Mouse (Mus musculus) kidney, adult 10 weeks (tissue): ENCODE data around the gene Ankrd37. TPM values are rescaled to one million over a fixed set of nuclear protein-coding genes. Genes with fewer than 3 reads are reported as not detected.

Experiments used
- polyA plus RNA-seq: library from polyadenylated mRNA; stranded (reverse); fragments of 350-450 nt; fragmentation: Illumina TruSeq; extraction: RNeasy Lipid Tissue Mini Kit (QIAGEN cat#74804); gene quantifications from one replicate; pipeline ENCODE4 v1.2.3, GENCODE M21; 2014; ENCODE audit warnings: low read depth, low replicate concordance

Ankrd37 gene
- 1.7 TPM for polyA plus RNA-seq

GRCm38 (mm10) chr8:46005596-46005995 lies at the start of gene Ankrd37:
Gene Ankrd37 (minus strand): TSS chr8:46005707.

DNA sequence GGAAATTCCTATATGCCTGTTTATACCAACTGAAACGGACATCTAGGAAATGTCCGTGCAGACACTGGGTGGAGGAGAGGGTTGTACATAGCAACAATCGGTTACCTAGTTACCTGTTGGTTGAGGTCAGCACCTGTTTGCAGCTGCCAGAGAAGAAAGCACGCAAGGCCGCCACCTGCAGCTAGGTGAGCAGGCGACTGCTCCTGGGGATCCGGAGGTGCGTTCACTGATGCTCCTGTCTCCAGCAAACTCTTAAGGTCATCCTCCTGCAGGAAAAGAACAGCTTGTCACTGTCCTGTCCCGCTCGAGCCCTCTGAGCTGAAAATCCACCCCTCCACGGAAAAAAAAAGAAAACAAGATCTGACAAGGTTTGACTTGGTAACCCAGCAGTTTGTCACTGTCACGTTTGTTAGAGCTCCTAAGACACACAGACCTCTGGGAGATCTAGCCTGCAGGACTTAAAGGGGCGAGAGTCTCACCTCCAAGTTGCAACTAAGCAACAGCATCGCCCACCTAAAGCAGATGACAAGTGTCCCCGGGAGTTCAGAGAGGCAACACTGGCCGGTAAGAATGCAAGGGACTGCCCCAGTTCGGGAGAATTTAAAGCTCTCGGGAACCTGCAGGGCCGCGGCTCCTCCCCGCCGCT lies 6.2 kb downstream of the Ankrd37 start, which contains the start of gene Lrp2bp:
Gene Lrp2bp, plus strand, starts transcription at position 166 of the 646 bp plus-strand sequence.

DNA sequence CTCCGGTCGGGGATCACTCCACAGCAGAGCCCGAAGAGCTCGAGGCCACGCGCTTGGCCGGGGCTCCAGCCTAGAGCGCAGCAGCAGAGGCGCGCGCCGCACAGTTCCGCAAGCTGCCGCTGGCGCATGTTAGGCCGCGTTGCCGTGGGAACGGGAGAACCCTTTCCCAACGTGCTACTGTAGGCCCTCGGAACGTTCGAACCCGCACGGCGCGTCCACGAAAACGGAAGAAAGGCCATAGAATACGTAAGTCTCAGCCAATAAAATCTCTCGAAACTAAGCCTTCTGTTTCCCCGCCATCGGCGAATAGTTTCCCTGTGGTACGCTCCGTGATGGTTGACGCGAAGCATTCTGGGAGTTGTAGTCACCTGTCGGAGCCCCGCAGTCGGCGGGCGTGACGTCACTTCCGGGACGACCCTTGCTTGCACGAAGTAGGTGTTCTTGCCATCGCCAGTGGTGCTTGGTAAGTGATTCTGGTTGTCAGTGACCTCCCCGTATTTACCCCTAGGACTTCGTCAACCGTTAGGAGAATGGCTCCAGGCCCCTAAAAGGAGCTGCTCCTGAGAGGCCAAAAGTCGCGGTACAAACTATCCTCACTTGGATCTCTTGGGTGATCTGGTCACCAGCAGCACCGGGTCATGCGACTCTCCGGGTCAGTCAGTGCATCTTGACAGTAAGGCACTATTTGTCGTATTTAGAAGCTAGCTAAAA lies 30.2 kb downstream of the Ankrd37 start, which contains the start of the genes 1700029J07Rik and Ufsp2:
Gene 1700029J07Rik, minus strand, starts transcription at position 127 of the 711 bp plus-strand sequence.
Gene Ufsp2, plus strand, starts transcription at position 403 of the 711 bp plus-strand sequence.

Other genes starting within 250 kb of the Ankrd37 start
- gene Pdlim3, start 120.2 kb downstream of the Ankrd37 start, polyA plus RNA-seq = 2.7 TPM
- gene Ccdc110, start 71.1 kb downstream of the Ankrd37 start, polyA plus RNA-seq = not detected
- gene 1700029J07Rik, start 30.5 kb downstream of the Ankrd37 start, polyA plus RNA-seq = 13.5 TPM
- 114 TPM for gene Ufsp2, start 30.2 kb downstream of the Ankrd37 start, polyA plus RNA-seq
- 0.85 TPM for gene Lrp2bp, start 6.4 kb downstream of the Ankrd37 start, polyA plus RNA-seq
- 46.8 TPM for gene Cfap97, start 146.1 kb upstream of the Ankrd37 start, polyA plus RNA-seq
- gene Snx25, start 146.5 kb upstream of the Ankrd37 start, polyA plus RNA-seq = 29.9 TPM
- gene Slc25a4, start 205.6 kb upstream of the Ankrd37 start, polyA plus RNA-seq = 383 TPM